In the genomic region with DNA sequence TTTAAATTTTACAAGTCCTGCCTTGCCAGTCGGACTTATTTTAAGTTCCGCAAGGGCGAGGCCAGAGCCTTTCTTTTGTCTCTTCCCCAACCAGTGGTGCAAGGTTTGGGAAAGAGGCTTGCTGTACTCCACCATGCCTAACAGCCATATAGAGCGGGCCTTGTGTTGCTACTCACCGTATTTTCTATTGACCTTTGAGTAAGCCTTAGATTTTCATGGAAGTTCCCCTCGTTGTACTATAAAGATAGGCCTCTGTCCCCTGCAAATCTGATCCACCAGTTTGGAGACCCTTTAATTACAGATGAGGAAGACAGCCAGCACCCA, we compare ENCODE assay signal across 7 mouse cellular contexts. TPM values are rescaled to one million over a fixed set of nuclear protein-coding genes. Genes with fewer than 3 reads are reported as not detected.
DNase-seq lines count a peak whose midpoint lies in the region; ATAC-seq and TF ChIP-seq lines count a peak whose summit lies in the region.

No protein-coding gene starts in this region.

- in situ Hi-C loops in CH12.LX (cut with MboI; ENCODE audit: low pct_ligation_motif_present, low pct_unique_long_range_greater_than_20kb, low sequenced_read_pairs), result no loop called here

- H3K4me3 ChIP-seq in CH12.LX (replicated peaks in 1 of 3; ENCODE audit: low read depth in 2 of 3, low read length in 2 of 3, poor library complexity in 1 of 3), result peak overlapping the region; percentile 71 to 99 (median 76)
- peak overlapping the region; percentile 90 for H3K4me3 ChIP-seq in erythroblast, embryonic 14.5 days (replicated peaks)
- H3K4me3 ChIP-seq in intestine, embryonic 14.5 days (ENCODE audit: low read depth, low read length), result peak overlapping the region; percentile 100
- peak overlapping the region; percentile 98 for H3K4me3 ChIP-seq in liver, embryonic 16.5 days (ENCODE audit: low read depth, low read length)
- H3K4me3 ChIP-seq in neural tube, embryonic 13.5 days, result peak overlapping the region; percentile 100

- peaks cover 4 to 24% of the 10 kb centered on the region in 2 experiments for H3K36me3 ChIP-seq in CH12.LX (replicated peaks in 1 of 2; ENCODE audit: control insufficient read depth in 1 of 2, insufficient read depth in 1 of 2, low read length in 1 of 2)
- H3K36me3 ChIP-seq in erythroblast, embryonic 14.5 days (ENCODE audit: control insufficient read depth), result peaks cover 29% of the 10 kb centered on the region
- peaks cover 25% of the 10 kb centered on the region for H3K36me3 ChIP-seq in intestine, embryonic 14.5 days (ENCODE audit: control insufficient read depth, insufficient read depth, low read length)
- H3K36me3 ChIP-seq in liver, embryonic 16.5 days (ENCODE audit: control insufficient read depth, insufficient read depth), result peaks cover 14% of the 10 kb centered on the region
- H3K36me3 ChIP-seq in neural tube, embryonic 13.5 days, result peaks cover 15% of the 10 kb centered on the region

- peaks cover 0 to 11% of the 10 kb centered on the region in 2 experiments; a peak in 2 of 4 replicates for H3K4me1 ChIP-seq in CH12.LX (ENCODE audit: control insufficient read depth in 1 of 2, insufficient read depth in 2 of 2)
- peaks cover 29% of the 10 kb centered on the region for H3K4me1 ChIP-seq in erythroblast, embryonic 14.5 days (ENCODE audit: control insufficient read depth)
- peaks cover 9% of the 10 kb centered on the region for H3K4me1 ChIP-seq in intestine, embryonic 14.5 days (replicated peaks; ENCODE audit: control insufficient read depth, insufficient read depth, low read length)
- peaks cover 12% of the 10 kb centered on the region for H3K4me1 ChIP-seq in liver, embryonic 16.5 days (ENCODE audit: control insufficient read depth, low read depth, low read length)
- peaks cover 27% of the 10 kb centered on the region for H3K4me1 ChIP-seq in neural tube, embryonic 13.5 days (replicated peaks)

- dilution Hi-C loops in CH12.LX (cut with MboI; ENCODE audit: extremely low pct_ligation_motif_present, extremely low pct_unique_long_range_greater_than_20kb, low sequenced_read_pairs), result no loop called here

- peak overlapping the region; percentile 71 for H3K27ac ChIP-seq in CH12.LX (ENCODE audit: insufficient read depth, low read depth)
- peak overlapping the region; percentile 99 for H3K27ac ChIP-seq in intestine, embryonic 14.5 days (ENCODE audit: low read depth)
- H3K27ac ChIP-seq in liver, embryonic 16.5 days (ENCODE audit: low read length), result peak overlapping the region; percentile 99
- H3K27ac ChIP-seq in neural tube, embryonic 13.5 days (replicated peaks), result peak overlapping the region; percentile 100

- peak overlapping the region; percentile 91 for H3K9ac ChIP-seq in CH12.LX (ENCODE audit: insufficient read depth, low read depth)
- peak overlapping the region; percentile 100 for H3K9ac ChIP-seq in intestine, embryonic 14.5 days (ENCODE audit: low read length)
- H3K9ac ChIP-seq in liver, embryonic 16.5 days (ENCODE audit: low read depth, low read length), result peak overlapping the region; percentile 99
- peak overlapping the region; percentile 100 for H3K9ac ChIP-seq in neural tube, embryonic 13.5 days

- TF ChIP-seq EP300 in CH12.LX (IDR thresholded peaks at IDR 0.05; ENCODE audit: low read length), result no peak

- H3K27me3 ChIP-seq in CH12.LX (replicated peaks), result no peaks in the 10 kb centered on the region
- no peaks in the 10 kb centered on the region for H3K27me3 ChIP-seq in erythroblast, embryonic 14.5 days (ENCODE audit: control insufficient read depth)
- no peaks in the 10 kb centered on the region for H3K27me3 ChIP-seq in intestine, embryonic 14.5 days (replicated peaks; ENCODE audit: control insufficient read depth, insufficient read depth, low read length)
- H3K27me3 ChIP-seq in liver, embryonic 16.5 days (ENCODE audit: control insufficient read depth, insufficient read depth, low read depth, low read length), result no peaks in the 10 kb centered on the region
- H3K27me3 ChIP-seq in neural tube, embryonic 13.5 days, result no peaks in the 10 kb centered on the region

- 9% methylated on average over 6 of the region's 6 CpGs for WGBS in intestine, embryonic 14.5 days
- 7% methylated on average over 6 of the region's 6 CpGs for WGBS in liver, embryonic 16.5 days (ENCODE audit: insufficient replicate concordance)
- under 1% methylated on average over 6 of the region's 6 CpGs for WGBS in neural tube, embryonic 13.5 days

- H3K79me2 ChIP-seq in CH12.LX (replicated peaks; ENCODE audit: control insufficient read depth, extremely low read depth, insufficient read depth, poor library complexity, severe bottlenecking), result peaks cover 36% of the 10 kb centered on the region

- TF ChIP-seq RAD21 in CH12.LX (IDR thresholded peaks at IDR 0.05; ENCODE audit: low read depth, low read length), result no peak

- TF ChIP-seq CTCF in CH12.LX (conservative IDR thresholded peaks at IDR 0.05 in 1 of 2, IDR thresholded peaks at IDR 0.05 in 1 of 2; ENCODE audit: low read depth in 2 of 2, low read length in 2 of 2), result no peak

- DNase-seq in CH12.LX (ENCODE audit: extremely low read depth), result no peak
- peak; percentile 62 for DNase-seq in adipocyte (ENCODE audit: low spot score)
- peak; percentile 82 for DNase-seq in intestine, embryonic 14.5 days (ENCODE audit: low spot score)
- DNase-seq in c-Kit-positive CD71-positive TER-119-positive erythroid progenitor cells, embryonic 14.5 days (ENCODE audit: low spot score), result no peak

- TF ChIP-seq POLR2A in CH12.LX (IDR thresholded peaks at IDR 0.05; ENCODE audit: low read depth, low read length), result no peak

- no peaks in the 10 kb centered on the region for H3K9me3 ChIP-seq in CH12.LX (replicated peaks; ENCODE audit: low read length)
- no peaks in the 10 kb centered on the region for H3K9me3 ChIP-seq in erythroblast, embryonic 14.5 days (ENCODE audit: control insufficient read depth, low read length)
- no peaks in the 10 kb centered on the region for H3K9me3 ChIP-seq in intestine, embryonic 14.5 days (ENCODE audit: control insufficient read depth, low read length)
- H3K9me3 ChIP-seq in liver, embryonic 16.5 days (replicated peaks; ENCODE audit: control insufficient read depth, low read length), result no peaks in the 10 kb centered on the region
- no peaks in the 10 kb centered on the region for H3K9me3 ChIP-seq in neural tube, embryonic 13.5 days

- peak overlapping the region; percentile 99 for H3K4me2 ChIP-seq in CH12.LX (ENCODE audit: insufficient read depth, low read depth, poor library complexity, severe bottlenecking)
- H3K4me2 ChIP-seq in intestine, embryonic 14.5 days (ENCODE audit: low read length), result peak overlapping the region; percentile 76
- peak overlapping the region; percentile 71 for H3K4me2 ChIP-seq in liver, embryonic 16.5 days (ENCODE audit: low read depth, low read length)
- peak overlapping the region; percentile 93 for H3K4me2 ChIP-seq in neural tube, embryonic 13.5 days

- ATAC-seq in intestine, embryonic 14.5 days (replicated peaks; ENCODE audit: low FRiP score, low TSS enrichment, low read depth), result no peak
- no peak for ATAC-seq in liver, embryonic 16.5 days (ENCODE audit: low read depth)
- ATAC-seq in neural tube, embryonic 13.5 days (ENCODE audit: low read depth), result no peak

TF ChIP-seq in CH12.LX, 34 proteins besides CTCF, POLR2A, EP300 and RAD21:
- TF ChIP-seq KAT2A (IDR thresholded peaks at IDR 0.05; ENCODE audit: insufficient replicate concordance, low read length), result no peak
- no peak for TF ChIP-seq NRF1 (IDR thresholded peaks at IDR 0.05; ENCODE audit: low read depth, low read length)
- no peak for TF ChIP-seq MXI1 (IDR thresholded peaks at IDR 0.05; ENCODE audit: low read depth, low read length)
- no peak for TF ChIP-seq ZKSCAN1 (IDR thresholded peaks at IDR 0.05; ENCODE audit: borderline replicate concordance, low read depth, low read length)
- no peak for TF ChIP-seq USF1 (IDR thresholded peaks at IDR 0.05; ENCODE audit: low read depth, low read length)
- TF ChIP-seq MAFK (IDR thresholded peaks at IDR 0.05; ENCODE audit: insufficient replicate concordance, low read length), result no peak
- TF ChIP-seq HCFC1 (IDR thresholded peaks at IDR 0.05; ENCODE audit: low read depth, low read length), result no peak
- TF ChIP-seq E2F4 (IDR thresholded peaks at IDR 0.05; ENCODE audit: insufficient replicate concordance, low read depth, low read length), result no peak
- no peak for TF ChIP-seq POLR2AphosphoS2 (IDR thresholded peaks at IDR 0.05; ENCODE audit: low read depth, low read length)
- no peak for TF ChIP-seq UBTF (IDR thresholded peaks at IDR 0.05; ENCODE audit: low read depth, low read length)

RNA-seq across cellular contexts. Expression of a gene that starts 0.7 kb away (rescaled TPM):
- total RNA-seq in CH12.LX (2012; rRNA removed) (346 and 491 TPM in 2 replicates), CH12.LX (2014; rRNA removed) (359 and 397 TPM in 2 replicates)
- 853 and 911 TPM in 2 replicates for polyA plus RNA-seq in CH12.LX (2012; ENCODE audit: insufficient read length, low read depth)
- 26.2 and 32.3 TPM in 2 replicates for polyA plus RNA-seq in erythroblast, embryonic 14.5 days (2012)
- polyA plus RNA-seq in intestine, embryonic 14.5 days (2014; fragmentation: Nextera tagmentation; extraction: Ambion mirVana), result 378 and 384 TPM in 2 replicates
- polyA plus RNA-seq in liver, embryonic 16.5 days (2015; fragmentation: Nextera tagmentation; extraction: Ambion mirVana), result 98.3 and 103 TPM in 2 replicates
- 295 and 366 TPM in 2 replicates for polyA plus RNA-seq in neural tube, embryonic 13.5 days (2015; fragmentation: Nextera tagmentation; extraction: Ambion mirVana)

RNA-seq across cellular contexts. Expression of a gene that starts 19.4 kb away (rescaled TPM):
- total RNA-seq in CH12.LX (2012; rRNA removed) (9.9 and 15.3 TPM in 2 replicates), CH12.LX (2014; rRNA removed) (19.1 and 23.9 TPM in 2 replicates)
- polyA plus RNA-seq in CH12.LX (2012; ENCODE audit: insufficient read length, low read depth), result 21.2 and 26.0 TPM in 2 replicates
- 4.2 TPM in 2 replicates for polyA plus RNA-seq in erythroblast, embryonic 14.5 days (2012)
- 126 and 133 TPM in 2 replicates for polyA plus RNA-seq in intestine, embryonic 14.5 days (2014; fragmentation: Nextera tagmentation; extraction: Ambion mirVana)
- polyA plus RNA-seq in liver, embryonic 16.5 days (2015; fragmentation: Nextera tagmentation; extraction: Ambion mirVana), result 73.9 and 79.6 TPM in 2 replicates
- 133 and 138 TPM in 2 replicates for polyA plus RNA-seq in neural tube, embryonic 13.5 days (2015; fragmentation: Nextera tagmentation; extraction: Ambion mirVana)

Comparison
In these comparisons a context has a peak if more than half of its experiments do, and no peak if none do; other contexts are left out.
1. DNase-seq: peak in adipocyte (single experiment) and intestine, embryonic 14.5 days (single experiment); none in CH12.LX (single experiment) and c-Kit-positive CD71-positive TER-119-positive erythroid progenitor cells, embryonic 14.5 days (single experiment).
2. Peak in every context shown above with its lines, with median percentiles within 50 percentile points of each other: H3K27ac ChIP-seq, H3K4me2 ChIP-seq, H3K4me3 ChIP-seq and H3K9ac ChIP-seq.